ENCODE assay signal across 12 mouse cellular contexts in genomic region chr10:93608051-93608450, GRCm38 (mm10). TPM values are rescaled to one million over a fixed set of nuclear protein-coding genes. Genes with fewer than 3 reads are reported as not detected.
DNase-seq lines count a peak whose midpoint lies in the region; ATAC-seq lines count a peak whose summit lies in the region.
"Had no signal": no experiment of that assay in that cellular context is flagged by ENCODE, and none has a peak within 500 bp of the region (broad histone marks: within the 10 kb centered on the region; RNA-seq: fewer than 3 reads in every experiment).

No protein-coding gene starts in this region.

- WGBS in forebrain, embryonic 15.5 days = 43% methylated on average over 9 of the region's 9 CpGs
- WGBS in forebrain, embryonic 13.5 days = 53% methylated on average over 9 of the region's 9 CpGs
- WGBS in midbrain, embryonic 11.5 days = 56% methylated on average over 9 of the region's 9 CpGs
- 51% methylated on average over 9 of the region's 9 CpGs for WGBS in midbrain, embryonic 15.5 days

- no peaks in the 10 kb centered on the region for H3K27me3 ChIP-seq in forebrain, embryonic 15.5 days
- 0 out of 2 replicates have a peak, but pooled peaks cover 3% of the 10 kb centered on the region for H3K27me3 ChIP-seq in forebrain, embryonic 13.5 days
- H3K27me3 ChIP-seq in midbrain, embryonic 11.5 days (ENCODE audit: control insufficient read depth, insufficient read depth, low read length) = no peaks in the 10 kb centered on the region
- no peaks in the 10 kb centered on the region for H3K27me3 ChIP-seq in midbrain, embryonic 15.5 days (replicated peaks)
- H3K27me3 ChIP-seq: limb, embryonic 12.5 days had no signal

- H3K4me2 ChIP-seq in forebrain, embryonic 15.5 days (replicated peaks) = peak overlapping the region; percentile 10; the same call in 1 of the 2 replicates
- no peak overlapping the region for H3K4me2 ChIP-seq in forebrain, embryonic 13.5 days
- no peak overlapping the region for H3K4me2 ChIP-seq in midbrain, embryonic 11.5 days
- H3K4me2 ChIP-seq in midbrain, embryonic 15.5 days = no peak overlapping the region
- H3K4me2 ChIP-seq: limb, embryonic 12.5 days had no signal

- H3K27ac ChIP-seq in forebrain, embryonic 15.5 days (replicated peaks) = no peak overlapping the region
- H3K27ac ChIP-seq in forebrain, embryonic 13.5 days = no peak overlapping the region
- H3K27ac ChIP-seq in midbrain, embryonic 11.5 days (ENCODE audit: low read depth, low read length) = no peak overlapping the region
- H3K27ac ChIP-seq in midbrain, embryonic 15.5 days = no peak overlapping the region
- H3K27ac ChIP-seq: limb, embryonic 12.5 days had no signal

- no peaks in the 10 kb centered on the region for H3K4me1 ChIP-seq in forebrain, embryonic 15.5 days
- H3K4me1 ChIP-seq in forebrain, embryonic 13.5 days = no peaks in the 10 kb centered on the region
- no peaks in the 10 kb centered on the region for H3K4me1 ChIP-seq in midbrain, embryonic 11.5 days (ENCODE audit: control insufficient read depth, insufficient read depth, low read length)
- H3K4me1 ChIP-seq in midbrain, embryonic 15.5 days = peaks cover 4% of the 10 kb centered on the region; the same call in 1 of the 2 replicates
- H3K4me1 ChIP-seq: limb, embryonic 12.5 days had no signal

- no peak overlapping the region for H3K9ac ChIP-seq in forebrain, embryonic 15.5 days (replicated peaks)
- no peak overlapping the region for H3K9ac ChIP-seq in forebrain, embryonic 13.5 days
- no peak overlapping the region for H3K9ac ChIP-seq in midbrain, embryonic 11.5 days (ENCODE audit: low read length)
- no peak overlapping the region for H3K9ac ChIP-seq in midbrain, embryonic 15.5 days
- H3K9ac ChIP-seq: limb, embryonic 12.5 days had no signal

- H3K4me3 ChIP-seq in forebrain, embryonic 15.5 days = no peak overlapping the region
- H3K4me3 ChIP-seq in forebrain, embryonic 13.5 days = no peak overlapping the region
- no peak overlapping the region for H3K4me3 ChIP-seq in midbrain, embryonic 11.5 days (ENCODE audit: low read depth, low read length)
- H3K4me3 ChIP-seq in midbrain, embryonic 15.5 days = no peak overlapping the region
- H3K4me3 ChIP-seq: limb, embryonic 12.5 days; myocyte had no signal

- no peaks in the 10 kb centered on the region for H3K9me3 ChIP-seq in forebrain, embryonic 15.5 days
- no peaks in the 10 kb centered on the region; the same call in 1 of the 2 replicates for H3K9me3 ChIP-seq in forebrain, embryonic 13.5 days (replicated peaks)
- no peaks in the 10 kb centered on the region for H3K9me3 ChIP-seq in midbrain, embryonic 11.5 days (ENCODE audit: control insufficient read depth, low read length)
- H3K9me3 ChIP-seq in midbrain, embryonic 15.5 days = no peaks in the 10 kb centered on the region
- H3K9me3 ChIP-seq: limb, embryonic 12.5 days had no signal

- 0 out of 2 replicates have a peak, but pooled peaks have one; percentile 29 for ATAC-seq in forebrain, embryonic 15.5 days (replicated peaks)
- no peak; the same call in 1 of the 2 replicates for ATAC-seq in forebrain, embryonic 13.5 days
- ATAC-seq in midbrain, embryonic 11.5 days (ENCODE audit: low FRiP score) = no peak
- no peak for ATAC-seq in midbrain, embryonic 15.5 days (replicated peaks)
- ATAC-seq in erythroblast, adult 5-6 weeks (replicated peaks; ENCODE audit: low FRiP score, poor library complexity, severe bottlenecking) = no peak

- DNase-seq in midbrain, embryonic 11.5 days (ENCODE audit: low spot score, missing footprints) = peak; percentile 79
- peak; percentile 27 for DNase-seq in brain, adult 2 months (ENCODE audit: low read depth, low spot score)
- DNase-seq in retina, adult 2 months (ENCODE audit: low read depth, low spot score) = peak; percentile 26
- DNase-seq in frontal cortex, postnatal 36 days (ENCODE audit: low spot score in 2 of 2) = no peak
- DNase-seq: gastrocnemius, postnatal 14 days; thymus, postnatal 14 days had no signal

- no peaks in the 10 kb centered on the region for H3K36me3 ChIP-seq in forebrain, embryonic 15.5 days
- no peaks in the 10 kb centered on the region for H3K36me3 ChIP-seq in forebrain, embryonic 13.5 days (ENCODE audit: poor library complexity, severe bottlenecking)
- no peaks in the 10 kb centered on the region for H3K36me3 ChIP-seq in midbrain, embryonic 11.5 days (ENCODE audit: control insufficient read depth, insufficient read depth, low read length)
- H3K36me3 ChIP-seq in midbrain, embryonic 15.5 days (replicated peaks) = no peaks in the 10 kb centered on the region
- H3K36me3 ChIP-seq: limb, embryonic 12.5 days had no signal

RNA-seq across cellular contexts. Expression of gene Snrpf, which starts 18.5 kb away (rescaled TPM):
- polyA plus RNA-seq in forebrain, embryonic 15.5 days (2015; fragmentation: Nextera tagmentation; extraction: Ambion mirVana) = 97.2 and 108 TPM in 2 replicates
- polyA plus RNA-seq in forebrain, embryonic 13.5 days (2015; fragmentation: Nextera tagmentation; extraction: Ambion mirVana) = 124 and 146 TPM in 2 replicates
- 145 and 150 TPM in 2 replicates for polyA plus RNA-seq in midbrain, embryonic 11.5 days (2014; fragmentation: Nextera tagmentation; extraction: Ambion mirVana)
- polyA plus RNA-seq in midbrain, embryonic 15.5 days (2015; fragmentation: Nextera tagmentation; extraction: Ambion mirVana) = 59.1 and 60.3 TPM in 2 replicates
- total RNA-seq in erythroblast, adult 5-6 weeks (2015; ENCODE audit: low replicate concordance) = 36.8 and 37.9 TPM in 2 replicates
- 25.2 and 64.4 TPM in 2 replicates for total RNA-seq in erythroblast, adult 5-6 weeks (2017; ENCODE audit: low replicate concordance)

RNA-seq across cellular contexts. Expression of gene Ntn4, which starts 32.4 kb away (rescaled TPM):
- 1.3 TPM in 2 replicates for polyA plus RNA-seq in forebrain, embryonic 15.5 days (2015; fragmentation: Nextera tagmentation; extraction: Ambion mirVana)
- 2.1 and 2.7 TPM in 2 replicates for polyA plus RNA-seq in forebrain, embryonic 13.5 days (2015; fragmentation: Nextera tagmentation; extraction: Ambion mirVana)
- polyA plus RNA-seq in midbrain, embryonic 11.5 days (2014; fragmentation: Nextera tagmentation; extraction: Ambion mirVana) = 1.8 and 2.6 TPM in 2 replicates
- polyA plus RNA-seq in midbrain, embryonic 15.5 days (2015; fragmentation: Nextera tagmentation; extraction: Ambion mirVana) = 1.2 and 1.8 TPM in 2 replicates
- 8.8 and 13.0 TPM in 2 replicates for total RNA-seq in erythroblast, adult 5-6 weeks (2015; ENCODE audit: low replicate concordance)
- total RNA-seq in erythroblast, adult 5-6 weeks (2017; ENCODE audit: low replicate concordance) = 12.6 and 16.9 TPM in 2 replicates

Comparison
In these comparisons a context has a peak if more than half of its experiments do, and no peak if none do; other contexts are left out.
1. DNase-seq: peak in midbrain, embryonic 11.5 days (single experiment), brain, adult 2 months (single experiment) and retina, adult 2 months (single experiment); none in frontal cortex, postnatal 36 days (0 of 2).